Mouse (Mus musculus): Measurements from ENCODE around the gene Nr1h4.

Gene Nr1h4

DNA sequence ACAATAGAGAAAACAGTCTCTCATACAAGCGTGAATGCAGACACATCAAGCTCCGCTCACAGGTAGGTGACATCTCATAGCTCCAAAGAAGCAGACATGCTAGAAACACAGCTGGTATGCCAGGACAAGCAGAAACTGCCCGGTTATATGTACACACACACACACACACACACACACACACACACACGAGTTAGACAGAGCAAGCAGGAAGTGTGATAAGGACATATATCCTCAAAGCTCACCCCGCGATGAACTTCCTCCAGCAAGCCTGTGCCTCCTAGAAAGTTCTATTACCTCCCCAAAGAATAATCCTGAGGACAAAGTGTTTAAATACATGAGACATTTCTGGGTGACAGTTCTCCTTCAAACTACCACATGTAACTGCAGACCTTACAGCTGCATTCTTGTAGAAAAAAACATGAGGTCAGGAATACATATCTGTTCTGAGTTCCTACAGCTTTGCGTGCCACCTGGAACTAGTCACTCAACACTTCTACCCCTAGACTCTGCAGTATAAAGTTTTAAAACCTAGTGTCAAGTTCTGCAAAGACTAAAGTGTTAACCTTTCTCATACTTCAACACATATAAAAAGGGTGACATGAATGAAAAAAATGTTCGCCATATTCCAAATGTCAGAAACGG is 11.5 kb downstream of the Nr1h4 start:
- no peak for DNase-seq (ENCODE audit: low spot score)

DNA sequence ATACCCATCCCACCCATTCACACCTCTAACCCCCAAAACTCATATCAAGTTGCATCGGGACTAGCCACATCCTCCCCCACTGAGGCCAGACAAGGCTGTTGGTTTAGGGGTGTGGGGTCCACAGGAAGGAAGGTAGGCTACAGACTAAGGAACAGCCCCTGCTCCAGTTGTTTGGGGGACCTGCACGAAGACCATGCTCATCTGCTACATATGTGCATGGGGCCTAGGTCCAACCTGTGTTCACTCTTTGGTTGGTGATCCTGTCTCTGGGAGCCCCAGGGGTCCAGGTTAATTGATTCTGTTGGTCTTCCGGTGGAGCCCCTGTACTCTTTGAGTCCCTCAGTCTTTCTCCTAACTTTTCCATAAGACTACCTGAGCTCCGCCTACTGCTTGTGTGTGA is 13.0 kb downstream of the Nr1h4 start:
- DNase-seq (ENCODE audit: low spot score), result no peak

DNA sequence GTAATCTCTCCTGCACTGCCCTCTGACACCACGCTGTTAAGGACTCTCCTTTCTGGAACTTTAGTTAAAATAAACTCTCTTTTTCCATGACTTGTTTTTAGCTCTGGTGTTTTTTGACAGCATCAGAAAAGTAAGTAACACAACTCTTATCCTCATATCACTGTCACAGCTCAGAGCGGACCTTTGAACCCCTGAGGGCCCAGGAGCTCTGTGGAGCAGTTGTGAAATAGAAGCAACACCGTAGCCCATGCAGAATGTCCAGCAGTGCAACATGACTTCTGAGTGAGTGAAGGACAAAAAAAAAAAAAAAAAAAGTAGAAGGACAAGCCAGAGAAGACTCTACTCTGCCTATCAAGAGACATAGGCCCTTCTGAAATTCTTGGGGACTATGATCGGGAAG is 14.2 kb downstream of the Nr1h4 start:
- DNase-seq (ENCODE audit: low spot score), result no peak

DNA sequence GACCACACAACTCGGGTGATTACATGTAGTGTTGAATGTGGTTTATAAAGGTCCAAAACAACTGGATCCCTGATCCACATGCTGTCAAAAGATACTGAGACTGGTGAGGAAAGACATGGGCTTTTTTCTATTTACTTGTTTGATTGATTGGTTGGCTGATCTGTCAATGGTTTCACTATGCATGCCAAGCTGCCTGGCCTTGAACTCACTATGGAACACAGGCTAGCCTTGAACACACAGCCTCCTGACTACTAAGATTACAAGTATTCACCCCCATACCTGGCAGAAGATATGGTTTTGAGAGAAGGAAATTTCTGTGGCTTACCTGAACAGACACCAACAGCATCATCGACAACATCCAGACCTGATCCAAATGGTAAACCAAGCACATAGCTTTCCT is 15.0 kb downstream of the Nr1h4 start:
- no peak for DNase-seq (ENCODE audit: low spot score)

DNA sequence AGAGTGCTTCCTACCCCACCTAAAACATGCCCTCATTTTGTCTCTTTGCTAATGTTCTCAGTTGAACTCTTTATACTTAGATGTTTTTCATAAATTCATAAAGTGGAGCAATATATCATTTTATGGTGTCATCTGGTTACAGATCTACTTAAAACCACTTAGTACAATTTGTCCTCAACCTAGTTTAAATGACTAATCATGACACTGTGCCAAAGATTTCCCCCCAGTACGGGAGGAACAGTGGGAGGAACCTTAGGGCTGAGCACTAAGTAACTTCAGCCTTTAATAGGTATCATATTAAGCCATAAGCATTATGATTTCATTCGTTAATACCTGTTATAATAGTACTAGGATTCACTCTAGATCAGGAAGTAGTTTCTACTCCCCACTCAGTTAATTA is 17.6 kb downstream of the Nr1h4 start:
- no peak for DNase-seq (ENCODE audit: low spot score)

DNA sequence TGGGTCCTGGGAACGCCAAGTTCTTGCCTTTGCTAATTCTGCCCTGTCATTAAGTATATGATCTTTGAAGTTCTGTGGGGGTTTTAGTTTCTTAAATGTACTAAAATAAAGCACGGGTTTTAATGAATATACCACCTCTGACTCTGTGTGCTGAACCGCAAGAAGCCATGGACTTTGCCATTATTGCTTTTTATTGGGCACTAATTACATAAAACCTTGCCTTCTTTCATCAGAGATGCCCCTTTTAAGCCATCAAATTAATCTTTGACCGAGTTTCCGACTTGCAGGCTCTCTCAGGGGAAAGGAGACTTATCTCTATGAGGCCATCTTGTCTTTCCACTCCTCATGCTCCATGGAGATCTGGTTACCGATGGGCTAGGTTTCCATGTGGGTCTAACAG is 20.8 kb downstream of the Nr1h4 start:
- DNase-seq (ENCODE audit: low spot score), result no peak

DNA sequence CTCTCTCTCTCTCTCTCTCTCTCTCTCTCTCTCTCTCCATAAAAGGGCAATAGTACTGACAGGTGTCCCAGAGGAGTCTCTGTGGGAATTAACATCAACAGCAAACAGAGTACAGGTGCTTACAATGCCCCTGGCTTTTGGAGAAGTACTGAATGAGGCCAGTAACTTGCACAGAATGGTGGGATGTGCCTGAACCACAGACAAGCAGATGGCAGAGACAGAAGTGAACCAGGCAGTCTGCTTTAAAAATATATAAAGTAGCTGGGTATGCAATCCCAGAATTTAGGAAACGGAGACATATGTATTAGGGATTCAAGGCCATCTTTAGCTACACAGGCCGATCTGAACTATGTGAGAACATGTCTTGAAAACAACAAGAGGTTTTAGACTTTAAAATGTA is 22.8 kb downstream of the Nr1h4 start:
- DNase-seq (ENCODE audit: low spot score), result no peak

DNA sequence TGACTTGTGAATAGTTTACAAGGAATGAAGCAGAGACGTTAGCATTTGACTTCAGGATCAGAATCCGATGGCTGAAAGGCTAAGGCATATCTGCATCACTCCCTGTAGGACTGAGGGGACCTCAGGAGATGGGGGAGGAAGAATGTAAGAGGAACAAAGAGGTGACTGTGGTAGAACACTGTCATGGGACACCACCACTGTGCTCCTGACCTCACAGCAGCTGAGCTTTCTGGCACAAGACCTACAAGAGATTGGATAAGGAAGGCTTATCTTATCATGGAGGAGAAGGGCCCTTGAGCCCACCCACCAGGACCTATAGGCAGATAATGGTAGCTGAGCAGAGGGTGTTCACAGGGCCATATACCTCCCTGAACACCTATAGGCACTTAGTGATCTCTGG is 24.8 kb downstream of the Nr1h4 start:
- DNase-seq (ENCODE audit: low spot score), result no peak

DNA sequence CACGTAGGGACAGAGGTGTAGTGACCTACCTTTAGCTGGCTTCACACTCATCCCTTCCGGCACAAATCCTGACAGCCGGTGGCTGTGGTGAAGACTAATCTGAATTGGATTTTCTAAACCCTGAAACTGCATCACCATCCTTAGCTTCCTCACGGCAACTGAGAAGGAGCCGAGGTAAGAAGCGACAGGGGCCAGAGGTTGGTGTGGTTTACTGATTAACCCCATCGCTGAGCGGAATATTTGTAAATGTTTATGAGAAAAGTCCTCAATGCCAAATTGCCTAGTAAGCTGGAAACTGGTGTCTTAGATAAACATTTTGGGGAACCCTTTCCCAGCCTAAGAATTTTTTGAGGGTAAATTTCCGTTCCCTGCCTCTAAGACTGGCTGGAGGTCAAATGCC is 26.9 kb downstream of the Nr1h4 start:
- DNase-seq (ENCODE audit: low spot score), result no peak

DNA sequence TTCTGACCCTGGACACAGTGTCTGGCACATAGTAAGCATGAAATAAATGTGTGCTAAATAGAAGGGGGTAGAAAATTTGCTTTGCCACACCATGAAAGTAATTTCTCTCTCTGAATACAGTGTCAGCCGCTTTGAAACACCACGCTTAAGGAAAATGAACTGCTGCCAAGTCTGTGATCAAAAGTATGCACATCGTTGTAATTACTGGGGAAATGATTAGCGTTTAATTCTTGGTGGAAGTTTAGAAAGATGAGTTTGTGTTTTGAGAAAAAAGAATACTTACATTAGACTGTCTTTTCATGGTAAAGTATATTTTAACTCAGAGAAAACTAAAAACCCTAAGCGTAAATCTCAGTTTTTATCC is 27.8 kb downstream of the Nr1h4 start:
- DNase-seq (ENCODE audit: low spot score), result no peak

DNA sequence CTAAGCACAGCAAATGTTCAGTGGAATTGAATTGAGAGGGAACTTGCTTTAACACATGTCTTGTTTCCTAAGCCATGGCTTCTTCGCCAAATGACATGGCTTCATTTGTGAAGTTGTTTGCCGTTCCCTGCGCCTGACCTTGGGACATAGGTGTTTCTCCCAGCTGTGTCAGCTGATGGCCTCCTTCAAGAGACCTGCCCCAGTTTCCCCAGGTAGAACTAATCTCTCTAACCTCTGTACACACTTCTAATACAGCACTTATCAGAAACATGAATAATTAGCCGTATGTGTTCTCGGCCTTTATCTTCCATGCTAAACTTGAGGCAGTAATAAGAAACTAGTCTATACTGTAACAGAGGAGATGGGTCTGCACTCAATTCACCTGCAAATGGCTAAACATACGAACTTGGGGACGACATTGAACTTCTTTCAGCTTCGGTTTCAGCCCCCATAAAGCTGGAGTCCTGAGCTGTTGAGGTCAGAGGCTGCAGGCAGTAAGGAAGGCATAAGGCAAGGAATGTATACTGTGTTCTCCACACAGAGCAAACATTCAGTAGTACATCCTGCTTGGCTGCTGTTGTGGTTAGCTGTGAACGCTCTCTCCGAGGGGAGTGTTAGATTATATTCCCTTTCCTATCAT is 28.3 kb downstream of the Nr1h4 start:
- DNase-seq (ENCODE audit: low spot score), result no peak

DNA sequence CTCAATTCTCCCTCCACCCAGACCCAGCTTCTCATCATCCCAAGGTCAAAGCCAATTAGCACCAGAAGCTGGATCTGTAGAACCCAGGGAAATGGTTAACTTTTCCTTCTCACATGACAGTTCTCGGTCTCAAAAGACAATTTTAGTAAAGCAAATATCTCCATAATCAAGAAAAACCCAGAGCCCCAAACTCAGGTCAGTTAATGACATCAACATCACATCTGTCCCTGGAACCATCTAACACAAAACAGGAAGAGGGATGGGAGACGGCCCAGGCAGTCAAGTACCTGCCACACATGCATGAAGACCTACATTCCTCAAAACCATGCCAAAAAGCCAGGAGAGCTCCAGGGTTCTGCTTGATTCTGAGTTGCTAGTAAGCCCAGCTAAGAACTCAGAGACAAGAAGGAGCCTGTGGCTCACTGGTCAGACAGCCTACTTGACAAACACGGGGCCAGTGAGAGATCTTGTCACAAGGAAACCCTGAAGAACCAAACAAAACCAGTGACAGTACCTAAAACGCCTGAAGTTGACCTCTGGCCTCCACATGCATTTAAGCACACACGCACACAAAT is 30.3 kb downstream of the Nr1h4 start:
- no peak for DNase-seq (ENCODE audit: low spot score)

DNA sequence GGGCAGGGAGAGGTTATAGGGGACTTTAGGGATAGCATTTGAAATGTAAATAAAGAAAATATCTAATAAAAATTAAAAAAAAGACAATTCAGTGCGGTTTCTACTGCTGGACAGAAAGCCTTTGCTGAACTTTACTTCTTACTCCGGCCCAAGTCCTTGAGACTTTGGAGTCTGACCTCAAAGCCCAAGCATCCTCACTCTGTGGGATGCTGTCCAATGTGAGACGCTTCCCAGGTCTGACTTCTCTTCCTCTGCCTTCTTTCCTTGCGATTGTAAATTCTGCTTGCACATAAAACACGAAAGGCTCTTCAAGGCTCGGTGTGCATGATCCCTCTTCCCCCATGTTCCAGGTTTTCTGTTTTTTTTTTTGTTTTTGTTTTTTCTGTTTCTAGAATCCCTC is 31.5 kb downstream of the Nr1h4 start:
- DNase-seq (ENCODE audit: low spot score), result no peak

DNA sequence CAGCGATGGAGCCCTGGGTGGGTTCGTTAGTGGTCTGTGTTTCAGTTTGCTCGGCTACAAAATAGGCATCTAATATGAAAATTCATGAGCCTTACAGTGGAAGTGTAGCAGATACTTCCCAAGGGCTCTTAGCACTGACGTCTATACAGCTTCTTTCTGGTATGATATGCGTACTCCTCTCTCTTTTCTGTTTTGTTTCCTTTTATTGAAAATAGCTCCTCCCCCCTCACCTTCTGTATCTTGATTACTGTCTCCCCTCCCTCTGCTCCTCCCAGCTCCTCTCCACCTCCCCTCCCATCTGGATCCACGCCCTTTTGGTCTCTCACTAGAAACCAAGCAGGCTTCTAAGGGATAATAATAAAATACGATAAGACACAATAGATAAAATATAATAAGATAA is 37.8 kb downstream of the Nr1h4 start:
- no peak for DNase-seq (ENCODE audit: low spot score)

DNA sequence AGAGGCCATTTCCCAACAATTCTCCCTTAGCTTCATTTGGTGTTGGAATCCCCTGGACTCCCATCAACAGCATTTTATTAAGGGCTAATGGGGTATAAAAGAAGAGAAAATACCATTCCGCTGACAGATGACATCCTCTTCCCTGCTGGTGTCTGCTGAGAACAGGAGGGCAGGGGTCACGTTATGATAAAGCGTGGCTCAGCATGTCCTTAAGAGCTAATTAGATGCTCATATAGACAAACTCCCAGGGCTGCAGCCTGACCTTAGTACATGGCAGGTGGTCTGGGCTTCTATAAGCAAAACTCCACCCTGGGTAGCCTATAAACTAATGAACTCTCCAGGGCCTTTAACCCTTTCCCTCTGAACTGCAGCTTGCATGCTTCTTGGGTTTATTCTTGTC is 42.1 kb downstream of the Nr1h4 start:
- DNase-seq (ENCODE audit: low spot score), result no peak

DNA sequence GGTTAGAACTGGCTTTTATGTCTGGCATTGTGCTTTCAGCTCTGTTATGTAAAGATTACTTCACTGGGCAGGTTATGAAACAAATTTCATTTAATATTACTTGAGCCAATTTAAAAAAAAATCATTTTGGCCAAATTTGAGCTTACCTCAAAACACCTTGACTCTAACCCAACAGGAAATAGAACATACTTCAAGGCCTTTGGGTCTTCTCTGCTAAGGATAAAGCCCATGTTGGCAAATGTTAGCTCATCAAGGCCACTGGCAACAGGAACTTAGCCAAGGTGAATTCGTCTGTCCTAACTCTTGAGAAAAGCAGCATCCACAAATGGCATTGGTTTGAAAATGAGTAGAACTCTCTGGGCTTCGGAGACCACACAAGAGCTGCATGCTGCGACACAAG is 43.1 kb downstream of the Nr1h4 start:
- DNase-seq (ENCODE audit: low spot score), result no peak

DNA sequence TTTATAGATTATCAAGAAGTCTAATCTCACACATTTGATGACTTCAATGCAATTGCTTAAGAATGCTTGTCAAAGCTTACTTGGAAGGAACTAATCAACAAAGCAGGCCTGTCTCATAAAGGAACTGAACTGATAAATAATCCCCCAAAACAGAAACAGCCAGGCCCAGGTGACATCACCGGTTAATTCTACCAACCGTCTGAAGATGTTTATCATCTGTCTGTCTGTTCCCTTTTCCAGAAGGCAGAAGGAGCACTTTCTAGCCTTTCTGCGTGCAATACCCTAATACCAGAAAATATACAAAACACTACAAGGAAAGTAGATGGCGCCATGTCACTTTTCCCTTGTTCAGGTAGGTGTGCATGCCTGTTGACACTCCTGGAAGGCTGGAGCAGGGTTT is 43.9 kb downstream of the Nr1h4 start:
- DNase-seq (ENCODE audit: low spot score), result no peak

DNA sequence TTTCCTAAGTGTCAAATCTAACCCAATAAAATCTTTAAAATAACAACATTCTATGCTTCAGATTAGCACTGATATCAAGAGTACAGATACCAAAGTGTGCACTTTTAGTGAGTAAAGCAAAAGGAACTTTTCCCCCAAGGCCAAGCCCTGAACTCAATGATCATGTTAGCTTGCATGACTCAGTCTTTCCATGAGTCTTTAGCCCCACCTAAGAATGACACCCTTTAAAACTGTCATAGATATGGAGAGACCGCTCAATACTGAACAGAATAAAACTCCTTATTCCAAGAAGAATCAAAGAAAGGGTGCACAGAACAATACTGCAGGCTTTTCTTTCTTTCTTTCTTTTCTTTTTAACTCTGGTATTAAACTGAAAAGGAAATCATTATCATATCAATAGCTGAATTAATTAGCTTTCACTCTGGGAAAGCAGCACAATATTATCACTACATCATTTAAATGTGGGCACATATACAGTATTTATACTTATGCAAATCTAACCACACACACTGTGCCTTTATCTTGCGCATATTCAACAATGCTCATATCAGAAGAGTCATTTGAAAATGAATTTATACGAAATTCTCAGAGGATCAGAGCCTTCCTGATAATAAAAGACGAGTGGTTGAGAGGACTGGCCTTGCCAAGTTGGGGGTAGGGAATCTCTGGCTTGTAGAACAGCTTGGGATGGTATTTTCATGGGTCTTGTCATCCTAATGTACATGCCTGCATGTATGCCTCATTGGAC is 46.2 kb downstream of the Nr1h4 start:
- DNase-seq (ENCODE audit: low spot score), result no peak

DNA sequence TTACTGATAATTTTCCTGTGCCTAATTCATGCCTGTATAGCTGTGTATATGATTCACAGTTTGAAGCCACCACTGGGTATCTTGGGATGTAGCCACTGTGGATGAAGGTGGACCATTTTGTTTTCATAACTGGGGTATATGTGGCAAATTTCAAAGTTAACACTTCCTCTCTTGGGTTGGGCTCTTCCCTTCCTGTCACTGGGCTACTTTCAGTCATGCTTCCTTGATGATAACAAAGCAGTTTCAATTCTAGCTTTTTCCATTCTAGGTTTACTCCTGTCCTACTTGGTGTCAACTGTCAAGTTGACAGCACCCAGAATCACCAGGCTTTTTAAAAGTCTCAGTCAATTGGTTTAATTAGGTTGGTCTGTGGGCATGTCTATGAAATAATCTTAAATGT is 48.5 kb downstream of the Nr1h4 start:
- no peak for DNase-seq (ENCODE audit: low spot score)

DNA sequence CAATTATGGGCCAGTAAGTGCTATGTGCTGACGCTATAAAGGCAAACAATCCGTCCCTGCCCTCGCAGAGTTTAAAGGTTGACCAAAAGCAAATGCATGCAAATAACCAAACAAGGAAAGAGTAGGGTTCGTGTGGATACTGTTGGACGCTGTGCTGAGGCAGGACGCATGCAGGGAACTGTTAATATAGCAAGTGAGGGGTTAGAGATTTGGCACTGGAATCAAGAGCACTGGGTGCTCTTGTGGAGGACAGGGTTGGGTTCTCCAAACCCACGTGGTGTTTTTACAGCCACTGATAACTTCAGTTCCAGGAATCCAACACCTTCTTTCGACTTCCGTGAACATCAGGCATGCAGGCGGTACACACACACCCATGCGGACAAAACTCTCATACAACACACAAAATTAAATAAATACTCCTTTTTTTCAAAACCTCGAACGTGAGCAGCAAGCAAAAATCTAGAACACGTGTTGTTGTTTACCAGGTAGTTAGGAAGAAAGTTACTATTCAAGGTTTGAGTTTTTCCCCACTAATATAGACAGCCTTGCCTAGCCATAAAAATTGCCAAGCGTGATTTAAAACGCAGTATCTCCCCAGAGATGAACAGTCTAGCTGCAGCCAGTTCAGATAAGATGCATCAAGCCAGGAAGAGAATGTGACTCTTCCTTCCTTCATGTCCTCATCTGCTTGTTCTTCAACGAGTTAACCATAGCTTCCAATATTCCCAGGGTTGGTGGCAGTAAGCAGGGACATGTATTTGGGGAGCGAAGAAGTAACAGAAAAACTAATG is 49.4 kb downstream of the Nr1h4 start:
- DNase-seq (ENCODE audit: low spot score), result no peak

DNA sequence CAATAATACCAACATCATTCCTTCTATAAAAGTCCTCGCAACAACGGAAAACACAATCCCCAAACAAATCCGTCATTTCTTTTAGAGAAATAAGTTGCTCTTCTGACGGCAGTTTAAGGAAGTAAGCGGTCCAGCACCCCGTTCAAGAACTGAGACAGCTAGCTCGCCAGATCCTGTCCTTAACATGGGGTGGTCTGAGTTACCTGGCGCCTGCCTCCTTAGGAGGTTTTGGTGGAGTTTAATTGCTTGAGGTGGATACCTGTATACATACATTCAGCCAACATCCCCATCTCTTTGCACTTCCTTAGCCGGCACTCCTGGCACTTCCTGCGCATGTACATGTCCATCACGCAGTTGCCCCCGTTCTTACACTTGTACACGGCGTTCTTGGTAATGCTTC is 50.3 kb downstream of the Nr1h4 start:
- DNase-seq (ENCODE audit: low spot score), result no peak

DNA sequence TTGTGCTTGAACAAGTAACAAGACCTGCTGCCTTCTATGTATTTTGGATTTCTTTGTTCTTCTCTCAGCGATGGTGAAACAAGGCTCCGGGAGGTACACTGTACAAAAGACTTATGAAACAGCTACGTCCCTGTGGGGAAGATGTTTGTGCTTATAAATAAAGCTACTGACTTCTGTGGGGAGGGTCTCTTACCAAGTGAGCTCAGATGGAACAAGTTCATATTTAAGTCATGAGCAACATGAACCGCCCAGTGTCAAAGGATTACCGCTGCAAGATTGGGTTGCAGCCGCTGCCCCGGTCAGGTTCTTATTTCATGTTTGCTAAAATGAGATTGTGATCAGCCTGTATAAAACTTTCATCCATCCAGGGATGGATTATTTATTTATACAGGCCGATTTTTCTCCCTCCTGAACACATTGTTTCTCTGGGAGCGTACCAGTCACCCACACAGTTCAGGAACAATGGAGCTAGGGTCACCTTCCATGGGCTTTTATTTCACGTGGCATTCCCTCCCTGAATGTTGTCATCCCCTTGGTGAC is 51.2 kb downstream of the Nr1h4 start:
- DNase-seq (ENCODE audit: low spot score), result no peak

Data from ovary, adult 18-20 months (tissue).